In genomic region chr2:60863827-60864226, GRCm38 (mm10) we compare ENCODE assay signal across 8 mouse cellular contexts.
DNase-seq lines count a peak whose midpoint lies in the region; ATAC-seq and TF ChIP-seq lines count a peak whose summit lies in the region.

No protein-coding gene starts in this region.

- 0 out of 2 replicates have a peak, but pooled peaks have one; percentile 20 for ATAC-seq in cerebellum, adult (ENCODE audit: insufficient number of reproducible peaks, low FRiP score, low TSS enrichment)
- no peak for ATAC-seq in midbrain, embryonic 11.5 days (ENCODE audit: low FRiP score)
- no peak for ATAC-seq in midbrain, embryonic 15.5 days (replicated peaks)
- no peak for ATAC-seq in limb, embryonic 15.5 days (ENCODE audit: insufficient number of reproducible peaks, low FRiP score, low TSS enrichment, low read depth)

- no peaks in the 10 kb centered on the region for H3K36me3 ChIP-seq in midbrain, embryonic 11.5 days (ENCODE audit: control insufficient read depth, insufficient read depth, low read length)
- no peaks in the 10 kb centered on the region for H3K36me3 ChIP-seq in midbrain, embryonic 15.5 days (replicated peaks)
- peaks cover 8% of the 10 kb centered on the region; the same call in 1 of the 2 replicates for H3K36me3 ChIP-seq in limb, embryonic 15.5 days
- no peaks in the 10 kb centered on the region for H3K36me3 ChIP-seq in thymus, adult 2 months (ENCODE audit: control insufficient read depth, insufficient read depth, low read length)

- H3K4me3 ChIP-seq in midbrain, embryonic 11.5 days (ENCODE audit: low read depth, low read length), result no peak overlapping the region
- H3K4me3 ChIP-seq in midbrain, embryonic 15.5 days, result no peak overlapping the region
- H3K4me3 ChIP-seq in limb, embryonic 15.5 days, result no peak overlapping the region
- no peak overlapping the region for H3K4me3 ChIP-seq in thymus, adult 2 months (ENCODE audit: control insufficient read depth, insufficient read depth, low read length)

- no peaks in the 10 kb centered on the region for H3K27me3 ChIP-seq in midbrain, embryonic 11.5 days (ENCODE audit: control insufficient read depth, insufficient read depth, low read length)
- H3K27me3 ChIP-seq in midbrain, embryonic 15.5 days (replicated peaks), result no peaks in the 10 kb centered on the region
- no peaks in the 10 kb centered on the region for H3K27me3 ChIP-seq in limb, embryonic 15.5 days
- H3K27me3 ChIP-seq in thymus, adult 2 months (ENCODE audit: control insufficient read depth, insufficient read depth, low read length), result no peaks in the 10 kb centered on the region

- H3K9me3 ChIP-seq in midbrain, embryonic 11.5 days (ENCODE audit: control insufficient read depth, low read length), result no peaks in the 10 kb centered on the region
- H3K9me3 ChIP-seq in midbrain, embryonic 15.5 days, result no peaks in the 10 kb centered on the region
- no peaks in the 10 kb centered on the region for H3K9me3 ChIP-seq in limb, embryonic 15.5 days

- no peak for TF ChIP-seq CTCF in thymus, adult 2 months (IDR thresholded peaks at IDR 0.05; ENCODE audit: borderline replicate concordance, control insufficient read depth, extremely low read depth, insufficient read depth, low read length, poor library complexity)

- H3K9ac ChIP-seq in midbrain, embryonic 11.5 days (ENCODE audit: low read length), result no peak overlapping the region
- H3K9ac ChIP-seq in midbrain, embryonic 15.5 days, result no peak overlapping the region
- no peak overlapping the region for H3K9ac ChIP-seq in limb, embryonic 15.5 days

- no peak for TF ChIP-seq POLR2A in thymus, adult 2 months (IDR thresholded peaks at IDR 0.05; ENCODE audit: control insufficient read depth, extremely low read depth, insufficient read depth, low read length, poor library complexity)

- no peak overlapping the region for H3K4me2 ChIP-seq in midbrain, embryonic 11.5 days
- no peak overlapping the region for H3K4me2 ChIP-seq in midbrain, embryonic 15.5 days
- no peak overlapping the region for H3K4me2 ChIP-seq in limb, embryonic 15.5 days

- no peak for DNase-seq in cerebellum, adult 9-10 months
- DNase-seq in midbrain, embryonic 11.5 days (ENCODE audit: low spot score, missing footprints), result peak; percentile 35
- DNase-seq in telencephalon, adult 2 months (ENCODE audit: low read depth, low spot score), result peak; percentile 55
- DNase-seq in urinary bladder, postnatal 36 days (ENCODE audit: low spot score in 2 of 2), result no peak
- no peak for DNase-seq in thymus, adult 2 months

- H3K27ac ChIP-seq in midbrain, embryonic 11.5 days (ENCODE audit: low read depth, low read length), result no peak overlapping the region
- H3K27ac ChIP-seq in midbrain, embryonic 15.5 days, result no peak overlapping the region
- H3K27ac ChIP-seq in limb, embryonic 15.5 days, result peak overlapping the region; percentile 34; the same call in 1 of the 2 replicates
- H3K27ac ChIP-seq in thymus, adult 2 months (ENCODE audit: control insufficient read depth, insufficient read depth, low read length), result no peak overlapping the region

- WGBS in midbrain, embryonic 11.5 days, result 98% methylated on average over 2 of the region's 2 CpGs
- 90% methylated on average over 2 of the region's 2 CpGs for WGBS in midbrain, embryonic 15.5 days
- 86% methylated on average over 2 of the region's 2 CpGs for WGBS in limb, embryonic 15.5 days
- WGBS in thymus, adult 2 months, result 100% methylated on average over 2 of the region's 2 CpGs

- no peaks in the 10 kb centered on the region for H3K4me1 ChIP-seq in midbrain, embryonic 11.5 days (ENCODE audit: control insufficient read depth, insufficient read depth, low read length)
- no peaks in the 10 kb centered on the region for H3K4me1 ChIP-seq in midbrain, embryonic 15.5 days
- H3K4me1 ChIP-seq in limb, embryonic 15.5 days, result peaks cover 29% of the 10 kb centered on the region
- H3K4me1 ChIP-seq in thymus, adult 2 months (replicated peaks; ENCODE audit: control insufficient read depth, insufficient read depth, low read length), result peaks cover 16% of the 10 kb centered on the region

Comparison
In these comparisons a context has a peak if more than half of its experiments do, and no peak if none do; other contexts are left out.
1. DNase-seq: peak in midbrain, embryonic 11.5 days (single experiment) and telencephalon, adult 2 months (single experiment); none in cerebellum, adult 9-10 months (single experiment), urinary bladder, postnatal 36 days (0 of 2) and thymus, adult 2 months (single experiment).